Mouse (Mus musculus) neural tube, embryonic 12.5 days (tissue): ENCODE data around the gene Gm4513. TPM values are rescaled to one million over a fixed set of nuclear protein-coding genes. Genes with fewer than 3 reads are reported as not detected.
"Not testable (repeated sequence)": the region's sequence is repeated elsewhere in the genome, so short reads cannot be mapped to it uniquely, and the experiment has no call there.

Experiments used
- ATAC-seq: fragments of 200-750 bp; cut with Nextera tagmentation; 2 replicates; pipeline ENCODE4 v1.8.0; 2017; ENCODE audit warnings: low read depth, mild to moderate bottlenecking, moderate TSS enrichment, moderate library complexity; ENCODE audit not compliant: low FRiP score
- H3K27ac ChIP-seq: fragments of 300-500 bp; sonication (generic); 2 replicates; pipeline ENCODE4 v1.5.1; 2016
- H3K27me3 ChIP-seq: fragments of 300-500 bp; sonication (generic); replicated peaks from 2 replicates; pipeline ENCODE4 v1.6.1; 2016; ENCODE audit warnings: mild to moderate bottlenecking
- H3K36me3 ChIP-seq: fragments of 300-500 bp; sonication (generic); 2 replicates; pipeline ENCODE4 v1.6.1; 2016; ENCODE audit warnings: mild to moderate bottlenecking
- H3K4me1 ChIP-seq: fragments of 300-500 bp; sonication (generic); 2 replicates; pipeline ENCODE4 v1.6.1; 2016
- H3K4me2 ChIP-seq: fragments of 300-500 bp; sonication (generic); replicated peaks from 2 replicates; pipeline ENCODE4 v1.6.1; 2016; ENCODE audit warnings: mild to moderate bottlenecking
- H3K4me3 ChIP-seq: fragments of 300-500 bp; sonication (generic); 2 replicates; pipeline ENCODE4 v1.5.1; 2016
- H3K9ac ChIP-seq: fragments of 300-500 bp; sonication (generic); 2 replicates; pipeline ENCODE4 v1.6.1; 2016; ENCODE audit warnings: mild to moderate bottlenecking
- H3K9me3 ChIP-seq: fragments of 300-500 bp; sonication (generic); 2 replicates; pipeline ENCODE4 v1.6.1; 2016; ENCODE audit warnings: mild to moderate bottlenecking
- WGBS: fragments of 180-500 bp; shearing (Covaris S2); methylation state at CpG from one replicate; pipeline ENCODE4 v1.1.7; 2016; 5-methylcytosine and 5-hydroxymethylcytosine counted together
- polyA plus RNA-seq: library from polyadenylated mRNA; unstranded; fragments of >200 nt; fragmentation: Nextera tagmentation; extraction: Ambion mirVana; gene quantifications from 2 replicates; pipeline ENCODE4 v1.2.1, GENCODE M21; 2016

The Gm4513 gene
- not detected in 2 replicates for polyA plus RNA-seq

- not testable (repeated sequence) for H3K9me3 ChIP-seq, H3K9ac ChIP-seq, H3K27ac ChIP-seq, ATAC-seq, H3K27me3 ChIP-seq, H3K4me2 ChIP-seq, H3K4me1 ChIP-seq, H3K36me3 ChIP-seq, H3K4me3 ChIP-seq
- WGBS = 75% methylated on average over 3 of the region's 5 CpGs
These were observed at the start of gene Gm4513 for GRCm38 (mm10) chr7:20598921-20599320. TSS of gene Gm4513 (minus strand) at chr7:20599021.

GRCm38 (mm10) chr7:20576141-20576540 lies 22.7 kb downstream of the Gm4513 start, which contains the start of gene Gm4141:
TSS of gene Gm4141 (minus strand) at chr7:20576241.
- WGBS = no CpG with 5 or more reads among the region's 3 CpGs
- not testable (repeated sequence) for H3K9me3 ChIP-seq, H3K4me3 ChIP-seq, H3K4me1 ChIP-seq, H3K9ac ChIP-seq, ATAC-seq, H3K27ac ChIP-seq, H3K27me3 ChIP-seq, H3K4me2 ChIP-seq, H3K36me3 ChIP-seq

GRCm38 (mm10) chr7:20545657-20546056 lies 53.2 kb downstream of the Gm4513 start, which contains the start of gene Gm5726:
TSS of gene Gm5726 (minus strand) at chr7:20545757.
- not testable (repeated sequence) for ATAC-seq, H3K36me3 ChIP-seq

More at GRCm38 (mm10) chr7:20545657-20546056, 53.2 kb downstream of the Gm4513 start, which contains the start of gene Gm5726:
- H3K4me1 ChIP-seq, H3K9ac ChIP-seq, H3K27ac ChIP-seq, H3K4me3 ChIP-seq, H3K9me3 ChIP-seq, H3K4me2 ChIP-seq, H3K27me3 ChIP-seq: not testable (repeated sequence)
- no CpG with 5 or more reads among the region's 1 CpGs for WGBS

Other genes starting within 250 kb of the Gm4513 start
- not detected in 2 replicates for gene Gm5728, start 223.6 kb downstream of the Gm4513 start, polyA plus RNA-seq
- not detected in 2 replicates for gene Vmn1r100, start 181.1 kb downstream of the Gm4513 start, polyA plus RNA-seq
- gene Vmn1r101, start 156.4 kb downstream of the Gm4513 start, polyA plus RNA-seq = not detected in 2 replicates
- gene Gm10670, start 124.1 kb downstream of the Gm4513 start, polyA plus RNA-seq = not detected in 2 replicates
- gene Vmn1r103, start 88.5 kb downstream of the Gm4513 start, polyA plus RNA-seq = not detected in 2 replicates
- not detected in 2 replicates for gene Vmn1r104, start 65.2 kb downstream of the Gm4513 start, polyA plus RNA-seq
- gene Gm5726, start 53.3 kb downstream of the Gm4513 start, polyA plus RNA-seq = not detected in 2 replicates
- gene Gm4141, start 22.8 kb downstream of the Gm4513 start, polyA plus RNA-seq = not detected in 2 replicates
- not detected in 2 replicates for gene Vmn1r107, start 69.9 kb upstream of the Gm4513 start, polyA plus RNA-seq
- not detected in 2 replicates for gene Vmn1r111, start 104.2 kb upstream of the Gm4513 start, polyA plus RNA-seq
- gene Gm10668, start 131.6 kb upstream of the Gm4513 start, polyA plus RNA-seq = not detected in 2 replicates
- gene Vmn1r112, start 172.2 kb upstream of the Gm4513 start, polyA plus RNA-seq = not detected in 2 replicates
- gene Vmn1r113, start 188.3 kb upstream of the Gm4513 start, polyA plus RNA-seq = not detected in 2 replicates
- gene Vmn1r114, start 213.2 kb upstream of the Gm4513 start, polyA plus RNA-seq = not detected in 2 replicates
- gene Vmn1r115, start 246.0 kb upstream of the Gm4513 start, polyA plus RNA-seq = not detected in 2 replicates